Mouse (Mus musculus) kidney, adult 18-20 months (tissue): ENCODE data around the gene Zfp229.
"Not testable (repeated sequence)": the region's sequence is repeated elsewhere in the genome, so short reads cannot be mapped to it uniquely, and the experiment has no call there.

Experiments
- DNase-seq: peaks from one replicate; pipeline ENCODE4 v3.0.0; 2021

Gene Zfp229

DNA sequence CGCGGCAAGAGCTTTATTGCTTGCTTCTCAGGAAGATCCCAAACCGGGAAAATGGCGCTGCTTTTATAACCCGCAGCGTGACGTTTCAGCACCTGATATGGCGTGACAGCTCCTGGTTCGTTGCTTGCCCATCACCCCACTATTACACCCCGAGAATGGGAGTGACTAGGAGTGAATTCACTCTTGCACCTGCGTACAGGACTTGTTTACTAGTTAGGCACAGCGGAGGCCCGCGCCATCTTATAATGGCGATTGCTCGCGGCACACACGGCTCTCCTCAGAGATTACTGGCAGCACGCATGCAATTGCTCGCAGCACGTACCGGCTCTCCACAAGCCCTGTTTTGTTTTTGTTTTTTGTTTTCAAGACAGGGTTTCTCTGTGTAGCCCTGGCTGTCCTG lies at the start of gene Zfp229:
TSS of gene Zfp229 (plus strand) at position 301 of the 400 bp plus-strand sequence.
- not testable (repeated sequence) for DNase-seq

DNA sequence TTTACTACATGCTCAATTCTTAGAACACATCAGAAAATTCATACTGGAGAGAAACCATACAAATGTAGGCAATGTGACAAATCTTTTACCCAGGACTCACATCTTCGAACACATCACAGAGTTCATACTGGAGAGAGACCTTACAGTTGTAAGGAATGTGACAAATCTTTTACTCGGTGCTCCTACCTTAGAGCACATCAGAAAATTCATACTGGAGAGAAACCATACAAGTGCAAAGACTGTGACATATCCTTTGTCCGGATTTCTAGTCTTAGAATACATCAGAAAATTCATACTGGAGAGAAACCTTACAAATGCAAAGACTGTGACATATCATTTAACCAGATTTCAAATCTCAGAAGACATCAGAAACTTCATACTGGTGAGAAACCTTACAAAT lies 39.0 kb upstream of the Zfp229 start, which contains the start of gene Gm10226:
TSS of gene Gm10226 (plus strand) at position 301 of the 400 bp plus-strand sequence.
- DNase-seq: no peak

DNA sequence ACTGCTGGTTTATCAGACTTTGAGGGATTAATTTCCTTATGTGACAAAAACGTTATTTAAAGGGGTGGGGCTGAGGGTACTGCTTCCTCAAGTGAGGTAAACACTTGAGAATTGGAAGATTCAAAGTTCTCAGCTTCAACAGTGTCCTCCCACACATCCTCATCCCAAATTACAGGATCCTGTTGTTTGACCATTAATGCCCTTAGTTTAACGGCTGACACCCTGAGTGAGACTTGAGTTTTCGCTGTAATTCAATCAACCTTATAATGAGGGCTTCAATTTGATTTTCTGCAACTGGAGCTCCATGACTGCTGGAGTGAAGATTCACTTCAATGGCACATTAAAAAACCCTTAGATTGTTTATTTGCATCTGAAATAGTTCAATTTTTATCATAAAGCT lies 37.3 kb upstream of the Zfp229 start:
- DNase-seq: no peak

DNA sequence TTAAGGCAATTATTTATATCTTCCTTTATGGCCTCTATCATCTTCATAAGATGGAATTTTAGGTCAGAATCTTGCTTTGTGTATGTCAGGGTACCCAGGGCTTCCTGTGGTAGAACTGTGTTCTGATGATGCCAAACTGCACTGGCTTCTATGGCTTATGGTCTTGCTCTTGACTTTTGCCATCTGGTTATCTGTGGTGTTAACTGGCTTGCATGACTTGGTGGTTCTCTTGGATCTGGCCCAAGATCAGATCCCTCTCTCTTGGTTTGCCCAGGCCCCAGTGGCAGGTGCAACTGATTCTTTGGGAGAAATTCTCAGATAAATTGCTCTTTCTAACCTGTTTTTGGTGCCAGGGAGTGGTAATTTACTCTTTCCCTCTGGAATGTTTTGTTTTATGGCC lies 34.5 kb upstream of the Zfp229 start:
- DNase-seq: no peak

DNA sequence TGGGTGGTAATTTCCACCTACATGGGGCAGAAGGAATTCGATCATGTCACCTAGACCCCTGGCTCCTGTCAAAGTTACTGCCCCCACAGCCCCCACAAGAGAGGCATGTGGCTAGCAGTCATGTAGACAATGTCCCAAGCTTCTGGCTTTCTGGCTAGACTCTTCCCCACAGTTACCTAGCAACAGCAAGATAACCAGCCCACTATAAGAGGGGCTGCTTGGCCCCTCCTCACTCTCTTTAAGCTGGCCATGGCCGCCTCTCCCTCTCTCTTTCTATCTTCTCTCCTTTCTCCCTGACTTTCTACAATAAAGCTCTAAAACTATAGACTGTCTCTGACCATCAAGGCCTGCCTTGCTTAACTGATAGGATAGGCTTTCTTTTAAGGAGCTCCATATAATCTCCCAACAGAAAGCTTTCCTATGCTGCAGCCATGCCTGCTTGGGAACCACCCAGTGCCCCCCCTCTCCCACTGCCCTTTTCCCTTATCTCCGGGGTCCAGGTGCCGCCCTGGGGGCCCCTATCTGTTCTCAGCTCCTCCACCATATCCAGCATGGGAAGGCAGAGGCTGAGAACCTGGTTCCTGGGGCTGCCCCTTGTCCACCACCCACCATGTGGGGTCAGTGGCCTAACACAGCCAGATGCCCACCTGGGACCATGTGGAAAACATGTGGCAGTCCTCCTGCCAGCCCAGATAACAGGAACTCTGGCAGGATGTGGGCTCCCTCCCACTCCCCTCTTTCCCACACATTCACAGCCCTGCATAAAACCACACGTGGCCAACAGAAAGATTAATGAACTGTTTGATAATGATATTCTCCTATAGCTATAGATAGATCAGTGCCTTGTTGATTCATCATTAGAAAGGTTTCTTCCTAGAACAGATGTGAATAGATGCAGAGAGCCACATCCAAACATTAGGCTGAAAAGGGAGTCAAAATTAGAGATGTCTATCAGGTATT lies 28.0 kb upstream of the Zfp229 start:
- no peak for DNase-seq

DNA sequence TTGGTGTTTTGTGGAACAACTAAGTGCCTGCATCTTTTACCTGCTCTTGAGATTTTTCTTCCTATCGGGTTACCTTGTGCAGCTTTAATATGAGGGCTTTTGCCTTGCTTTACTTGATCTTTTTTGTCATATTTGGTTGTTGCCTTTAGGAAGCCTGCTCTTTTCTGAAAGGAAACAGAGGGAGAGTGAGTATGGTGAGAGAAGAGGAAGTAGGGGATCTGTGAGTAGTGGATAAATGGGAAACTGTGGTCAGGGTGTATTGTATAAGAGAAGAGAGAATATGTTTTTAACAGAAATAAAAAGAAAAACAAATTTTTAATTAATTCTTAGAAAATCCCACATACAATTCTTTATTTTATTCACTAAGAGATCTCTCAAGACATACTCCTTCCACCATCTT lies 27.2 kb upstream of the Zfp229 start:
- DNase-seq: no peak

DNA sequence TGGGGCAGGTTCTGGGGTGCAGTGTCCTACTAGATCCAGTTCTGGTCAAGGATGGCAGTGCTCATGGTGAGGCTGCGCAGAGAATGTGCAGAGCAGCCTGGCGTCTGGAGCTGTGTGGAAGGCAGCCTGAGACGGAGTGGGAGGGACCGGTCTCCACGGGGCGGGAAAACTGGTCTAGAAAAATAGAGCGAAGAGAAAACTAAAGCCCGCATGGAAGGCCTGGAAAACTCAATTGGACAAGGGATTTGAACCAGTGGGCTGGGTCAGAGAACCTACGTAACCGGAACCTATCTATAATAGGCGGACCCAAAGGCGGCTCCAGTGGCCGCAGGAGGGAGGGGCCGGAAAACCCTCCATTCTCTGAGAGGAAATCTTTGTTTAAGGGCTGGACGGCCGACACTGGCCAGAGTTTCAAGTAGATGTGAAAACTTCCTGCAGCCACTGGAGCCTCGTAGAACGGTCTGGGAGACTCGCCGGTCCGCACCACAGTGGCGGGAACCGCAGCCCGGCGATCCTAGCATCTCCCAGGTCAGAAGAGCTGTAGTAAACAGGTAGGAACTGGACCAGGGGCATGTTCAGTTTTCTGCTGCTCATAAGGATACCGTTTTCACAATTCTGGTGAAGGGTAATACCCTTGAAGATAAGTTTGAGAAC lies 23.1 kb upstream of the Zfp229 start, which contains the start of gene Zfp760:
TSS of gene Zfp760 (plus strand) at position 399 of the 654 bp plus-strand sequence.
- DNase-seq: peak; percentile 89

DNA sequence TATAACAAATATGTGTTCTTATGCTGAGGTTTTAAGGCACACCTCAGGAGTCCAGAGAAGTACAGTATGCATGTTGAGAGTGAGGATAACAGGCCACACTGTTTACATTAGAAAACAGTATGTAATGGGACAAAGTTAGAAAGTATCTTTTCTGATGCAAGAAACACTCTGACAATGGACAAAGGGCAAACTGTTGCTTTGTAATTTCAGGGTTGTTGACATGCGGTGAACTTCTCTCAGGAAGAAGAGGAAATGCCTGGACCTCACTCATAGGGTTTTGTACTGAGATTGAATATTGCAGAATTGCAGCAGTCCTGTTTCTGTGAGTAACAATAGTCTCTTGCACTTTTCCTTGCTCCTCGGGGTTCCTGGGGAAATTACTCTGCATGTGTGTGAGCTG lies 22.2 kb upstream of the Zfp229 start:
- DNase-seq: no peak

DNA sequence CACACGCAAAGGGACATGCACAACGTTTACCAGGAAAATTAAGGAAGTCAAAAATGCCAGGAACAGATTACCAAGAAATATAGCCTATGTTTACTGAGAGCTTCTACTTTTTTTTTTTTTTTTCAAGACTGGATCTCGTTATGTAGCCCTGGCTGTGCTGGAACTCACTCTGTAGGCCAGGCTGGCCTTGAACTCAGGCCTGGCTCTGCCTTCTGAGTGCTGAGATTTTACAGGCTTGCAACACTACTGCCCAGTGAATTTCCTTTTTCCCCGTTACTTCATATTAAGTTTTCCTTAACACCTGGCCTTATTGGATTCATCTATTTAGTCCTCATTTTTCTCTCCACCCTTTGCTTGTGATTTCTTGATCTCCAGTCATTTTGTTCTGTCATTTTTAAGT lies 2.5 kb downstream of the Zfp229 start:
- no peak for DNase-seq

DNA sequence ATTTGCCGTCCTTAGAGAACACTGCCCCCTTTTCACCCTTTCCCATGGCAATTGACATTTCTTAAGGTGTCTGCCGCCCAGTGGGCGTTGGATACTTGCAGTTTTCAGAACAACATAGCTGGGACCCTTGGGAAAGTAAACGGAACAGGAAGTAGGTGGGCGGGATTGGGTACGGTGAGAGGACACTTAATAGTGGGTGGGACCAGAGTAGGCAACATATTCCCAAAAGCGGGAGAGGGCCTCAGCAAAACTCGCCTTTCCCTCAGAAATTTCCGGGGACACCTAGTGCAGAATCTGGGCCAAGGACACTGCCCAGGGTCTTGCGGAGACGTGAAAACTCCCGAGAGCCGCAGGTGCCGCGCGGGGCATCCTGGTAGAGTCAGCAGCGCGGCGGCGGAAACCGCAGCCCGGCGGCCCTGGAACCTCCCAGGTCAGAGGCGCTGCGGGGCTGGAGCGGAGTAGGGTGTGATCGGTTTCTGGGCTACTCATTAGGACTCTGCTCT lies 3.0 kb downstream of the Zfp229 start:
- peak; percentile 83 for DNase-seq

DNA sequence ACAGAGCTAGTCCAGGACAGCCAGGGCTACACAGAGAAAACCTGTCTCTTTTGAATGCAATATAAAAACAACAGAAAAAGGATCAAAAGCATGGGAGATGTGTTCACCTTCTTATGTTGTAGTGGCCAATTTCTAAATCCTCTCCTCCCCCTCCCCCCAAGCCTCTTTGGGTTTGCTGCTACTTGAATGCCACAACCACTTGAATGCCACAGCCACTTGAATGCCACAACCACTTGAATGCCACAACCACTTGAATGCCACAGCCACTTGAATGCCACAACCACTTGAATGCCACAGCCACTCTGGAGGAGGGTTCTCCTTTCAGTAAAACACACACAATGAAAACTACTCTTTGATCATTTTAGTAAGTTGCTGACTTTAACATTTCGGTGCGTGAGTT lies 22.2 kb downstream of the Zfp229 start:
- DNase-seq: no peak

DNA sequence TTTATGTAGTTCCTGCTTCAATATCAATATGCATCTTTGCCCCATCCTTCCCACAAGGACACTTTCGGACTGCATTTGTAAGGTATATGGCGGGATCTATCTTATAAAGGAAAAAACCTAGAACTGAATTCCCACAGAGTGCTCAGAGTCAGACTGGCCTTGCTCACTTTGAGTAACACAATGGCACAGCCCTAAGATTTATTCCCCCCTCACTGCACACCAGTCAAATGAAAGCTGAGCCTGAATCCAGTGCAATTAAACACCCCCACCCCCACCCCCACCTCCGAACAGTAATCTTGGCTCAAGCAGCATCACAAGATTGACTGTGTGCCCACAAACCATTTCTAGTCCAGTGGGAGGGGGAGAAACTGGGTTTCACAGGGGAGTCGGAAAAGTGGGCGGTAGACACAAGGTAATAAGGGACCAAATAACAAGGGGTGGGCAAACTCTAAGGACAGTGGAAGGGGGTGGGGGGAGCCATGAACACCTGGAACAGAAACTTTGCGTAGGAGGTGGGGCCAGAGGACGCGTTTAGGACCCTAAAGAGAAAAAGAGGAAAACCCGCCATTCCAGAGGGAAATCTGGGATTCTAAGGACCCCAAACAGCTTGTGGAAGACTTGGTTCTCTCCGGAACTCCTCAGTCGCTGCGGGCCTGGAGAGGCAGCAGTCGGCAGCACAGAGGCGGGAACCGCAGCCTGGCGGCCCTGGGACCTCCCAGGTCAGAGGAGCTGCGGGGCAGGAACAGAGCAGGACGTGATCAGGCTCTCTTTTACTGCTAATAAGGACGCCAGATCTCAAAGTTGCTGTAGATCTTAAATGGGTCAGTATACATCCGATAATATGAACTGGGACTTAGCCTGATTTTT lies 23.0 kb downstream of the Zfp229 start:
- peak; percentile 18 for DNase-seq

DNA sequence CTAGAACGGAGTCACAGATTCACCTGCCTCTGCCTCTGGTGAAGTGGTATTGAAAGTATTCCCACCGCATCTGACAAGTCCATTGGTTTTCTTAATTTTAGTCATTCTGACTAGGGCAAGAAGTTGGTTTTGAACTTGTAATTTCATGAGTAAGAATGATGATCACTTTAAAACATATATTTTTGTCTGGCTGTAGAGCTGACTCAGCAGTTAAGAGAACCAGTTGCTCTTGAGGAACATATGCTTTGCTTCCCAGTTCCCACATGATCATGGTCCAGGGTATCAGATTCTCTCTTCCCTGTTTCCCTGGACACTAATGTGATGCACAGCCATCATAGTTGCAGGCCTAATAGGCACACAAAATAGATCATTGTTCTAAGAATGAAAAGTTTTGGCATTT lies 39.7 kb downstream of the Zfp229 start:
- DNase-seq: no peak

DNA sequence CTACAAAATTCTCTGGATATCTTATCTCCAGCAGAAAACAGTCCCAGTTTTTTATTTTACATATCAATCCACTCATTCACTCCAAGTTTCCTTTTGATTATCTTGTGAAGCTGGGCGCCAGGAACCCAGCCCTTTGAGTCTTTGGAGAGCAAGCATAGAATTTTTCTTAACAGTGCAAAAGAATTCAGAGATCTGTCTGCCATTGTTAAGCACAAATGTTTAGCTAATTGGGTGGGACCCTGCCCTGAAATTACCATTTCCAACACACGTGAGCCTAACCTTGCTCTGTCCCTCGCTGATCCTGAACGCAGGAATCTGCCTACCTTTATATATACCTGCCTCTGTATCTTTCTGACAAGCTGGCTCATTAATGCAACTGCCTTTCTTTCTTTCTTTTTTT lies 61.7 kb downstream of the Zfp229 start:
- no peak for DNase-seq

DNA sequence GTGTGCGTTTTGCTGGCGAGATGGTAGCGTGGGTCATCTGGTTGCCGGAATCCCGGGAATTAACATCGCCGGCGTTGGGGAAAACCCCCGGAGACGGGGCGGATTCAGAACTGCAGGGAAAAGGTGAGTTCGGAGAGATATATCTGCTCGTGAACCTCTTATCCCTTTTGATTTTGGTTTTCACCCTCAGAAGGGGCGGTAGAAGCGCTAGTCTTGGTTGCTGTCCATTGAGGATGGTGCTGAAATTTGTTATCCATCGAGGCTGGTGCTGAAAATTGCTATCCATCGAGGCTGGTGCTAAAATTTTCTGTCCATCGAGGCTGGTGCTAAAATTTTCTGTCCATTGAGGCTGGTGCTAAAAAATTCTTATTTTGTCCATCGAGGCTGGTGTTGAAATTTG lies 70.8 kb downstream of the Zfp229 start:
- not testable (repeated sequence) for DNase-seq
